Mouse (Mus musculus) splenic B cell, adult 2 months (primary cell): ENCODE measurements around the gene Sgcd.

ENCODE experiments used
- DNase-seq: peaks from one replicate; pipeline ENCODE4 v3.0.0-alpha.2; 2011; ENCODE audit warnings: low read depth, low spot score
- H3K27me3 ChIP-seq: 2 replicates; pipeline ENCODE4 v1.6.1; 2012; ENCODE audit warnings: mild to moderate bottlenecking, low read length, moderate library complexity, mixed read lengths; ENCODE audit not compliant: control insufficient read depth, poor library complexity, insufficient read depth, severe bottlenecking
- H3K36me3 ChIP-seq: 2 replicates; pipeline ENCODE4 v1.6.1; 2012; ENCODE audit warnings: mild to moderate bottlenecking, low read length, moderate library complexity, mixed read lengths; ENCODE audit not compliant: control insufficient read depth, poor library complexity, insufficient read depth, severe bottlenecking

The Sgcd gene

DNA sequence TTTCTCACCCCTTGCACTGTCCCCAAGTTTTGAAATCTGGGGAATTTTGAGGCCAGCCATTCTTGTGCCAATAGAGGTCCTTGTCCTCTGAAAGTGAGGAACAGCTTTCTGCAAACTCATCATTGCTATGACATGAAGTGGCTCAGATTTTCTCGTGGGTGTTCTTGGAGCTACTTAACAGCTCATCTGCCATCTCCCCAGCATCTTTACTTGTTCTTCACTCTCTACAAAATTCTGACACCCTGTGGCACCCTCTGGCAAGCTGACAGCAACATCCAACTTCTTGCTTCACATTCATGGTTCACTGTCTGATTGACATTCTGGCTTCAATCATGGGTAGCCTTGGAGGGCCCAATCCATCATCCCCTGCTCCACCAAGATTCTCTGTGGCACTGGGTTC, 1113.0 kb downstream of the Sgcd start:
- Histone ChIP-seq H3K27me3 (no peaks in the 10 kb centered on the region), H3K36me3 (no peaks in the 10 kb centered on the region)
- DNase-seq: no peak

GRCm38 (mm10) chr11:46868594-46868993, 1120.2 kb downstream of the Sgcd start:
- Histone ChIP-seq H3K36me3 (no peaks in the 10 kb centered on the region), H3K27me3 (no peaks in the 10 kb centered on the region)
- no peak for DNase-seq

DNA sequence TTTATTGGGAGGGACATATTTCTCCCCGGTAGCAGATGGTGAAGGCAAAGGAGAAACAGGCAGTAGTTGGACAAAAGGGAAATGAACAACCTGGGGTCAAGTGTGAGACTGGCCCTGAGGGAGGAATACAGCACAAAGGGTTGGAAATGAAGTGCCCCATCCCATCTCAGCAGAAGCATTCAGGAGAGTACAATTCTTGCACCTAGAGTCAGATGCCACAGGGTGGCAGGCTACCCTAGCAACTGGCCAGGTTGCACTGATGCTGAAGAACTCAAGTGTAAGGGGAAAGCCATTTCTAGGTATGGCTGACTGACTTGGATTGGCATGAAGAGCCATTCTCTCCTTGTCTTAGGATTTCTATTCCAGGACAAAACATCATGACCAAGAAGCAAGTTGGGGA, 1124.0 kb downstream of the Sgcd start:
- Histone ChIP-seq H3K27me3 (no peaks in the 10 kb centered on the region), H3K36me3 (no peaks in the 10 kb centered on the region)
- no peak for DNase-seq

- no peak for DNase-seq
- Histone ChIP-seq H3K36me3 (no peaks in the 10 kb centered on the region), H3K27me3 (no peaks in the 10 kb centered on the region; the same call in 1 of the 2 replicates)
These were observed 1140.4 kb downstream of the Sgcd start for GRCm38 (mm10) chr11:46848221-46848971.

GRCm38 (mm10) chr11:46847827-46848220, 1140.9 kb downstream of the Sgcd start:
- no peak for DNase-seq
- Histone ChIP-seq H3K36me3 (no peaks in the 10 kb centered on the region), H3K27me3 (no peaks in the 10 kb centered on the region; the same call in 1 of the 2 replicates)

- no peaks in the 10 kb centered on the region; the same call in 1 of the 2 replicates for H3K27me3 ChIP-seq
- no peak for DNase-seq
- no peaks in the 10 kb centered on the region for H3K36me3 ChIP-seq
These were observed 1142.1 kb downstream of the Sgcd start for GRCm38 (mm10) chr11:46846661-46847060.
